In the genomic region with DNA sequence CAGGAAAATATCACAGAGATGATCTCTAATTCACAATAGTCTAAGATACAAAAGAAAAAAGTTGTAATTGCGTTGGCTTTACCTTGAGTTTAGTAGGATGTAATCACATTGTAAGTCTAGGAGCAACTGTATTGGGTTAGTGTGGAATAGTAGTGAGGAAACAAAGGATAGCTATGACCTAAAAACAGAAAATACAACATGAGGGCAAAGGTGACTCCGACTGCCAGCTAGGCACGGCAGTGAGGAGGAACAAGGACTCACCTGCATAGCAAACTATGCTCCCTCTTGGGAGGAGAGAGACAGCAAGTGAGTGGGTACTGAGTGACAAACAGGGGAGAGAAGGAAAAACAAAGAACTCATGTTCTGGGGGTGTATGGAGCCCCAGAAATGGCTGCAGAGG, we compare ENCODE assay signal across 24 mouse cellular contexts. TPM values are rescaled to one million over a fixed set of nuclear protein-coding genes. Genes with fewer than 3 reads are reported as not detected.
A peak's percentile ranks its signal among the peaks of the same experiment; 100 is the strongest.
DNase-seq lines count a peak whose midpoint lies in the region; ATAC-seq and TF ChIP-seq lines count a peak whose summit lies in the region.
"Had no signal": no experiment of that assay in that cellular context is flagged by ENCODE, and none has a peak within 500 bp of the region (broad histone marks: within the 10 kb centered on the region; RNA-seq: fewer than 3 reads in every experiment).

No protein-coding gene starts in this region.

- H3K4me2 ChIP-seq in liver, postnatal 0 days (ENCODE audit: low read depth, low read length): no peak overlapping the region
- no peak overlapping the region for H3K4me2 ChIP-seq in liver, embryonic 11.5 days
- H3K4me2 ChIP-seq in intestine, postnatal 0 days (replicated peaks; ENCODE audit: low read depth): no peak overlapping the region
- no peak overlapping the region for H3K4me2 ChIP-seq in midbrain, embryonic 13.5 days (replicated peaks)
- H3K4me2 ChIP-seq: embryonic facial prominence, embryonic 12.5 days; forebrain, embryonic 12.5 days had no signal

- no peak overlapping the region for H3K4me3 ChIP-seq in liver, adult 2 months (ENCODE audit: insufficient read depth, low read depth, low read length)
- H3K4me3 ChIP-seq in liver, postnatal 0 days (ENCODE audit: low read depth, low read length): no peak overlapping the region
- no peak overlapping the region for H3K4me3 ChIP-seq in liver, embryonic 11.5 days (ENCODE audit: low read depth, low read length)
- no peak overlapping the region for H3K4me3 ChIP-seq in intestine, postnatal 0 days (ENCODE audit: low read depth, low read length)
- no peak overlapping the region for H3K4me3 ChIP-seq in midbrain, embryonic 13.5 days (replicated peaks)
- H3K4me3 ChIP-seq: embryonic facial prominence, embryonic 10.5 days; embryonic facial prominence, embryonic 12.5 days; forebrain, embryonic 12.5 days had no signal

- no peaks in the 10 kb centered on the region for H3K9me3 ChIP-seq in liver, postnatal 0 days (ENCODE audit: low read length)
- H3K9me3 ChIP-seq in liver, embryonic 11.5 days (ENCODE audit: control insufficient read depth, low read length): no peaks in the 10 kb centered on the region
- no peaks in the 10 kb centered on the region for H3K9me3 ChIP-seq in intestine, postnatal 0 days (ENCODE audit: control insufficient read depth)
- no peaks in the 10 kb centered on the region for H3K9me3 ChIP-seq in midbrain, embryonic 13.5 days
- H3K9me3 ChIP-seq: embryonic facial prominence, embryonic 10.5 days; embryonic facial prominence, embryonic 12.5 days; forebrain, embryonic 12.5 days; G1E had no signal

- peaks cover 26% of the 10 kb centered on the region for H3K4me1 ChIP-seq in liver, adult 2 months (ENCODE audit: control insufficient read depth, insufficient read depth, low read length)
- H3K4me1 ChIP-seq in liver, postnatal 0 days (ENCODE audit: insufficient read depth): peaks cover 27% of the 10 kb centered on the region
- no peaks in the 10 kb centered on the region; the same call in 1 of the 2 replicates for H3K4me1 ChIP-seq in liver, embryonic 11.5 days (replicated peaks; ENCODE audit: control insufficient read depth, insufficient read depth, low read length)
- H3K4me1 ChIP-seq in intestine, postnatal 0 days (replicated peaks; ENCODE audit: control insufficient read depth, insufficient read depth, low read length): peaks cover 5% of the 10 kb centered on the region; the same call in 1 of the 2 replicates
- peaks cover 2% of the 10 kb centered on the region; the same call in 1 of the 2 replicates for H3K4me1 ChIP-seq in midbrain, embryonic 13.5 days (replicated peaks)
- H3K4me1 ChIP-seq: forebrain, embryonic 12.5 days had no signal

- no peak for TF ChIP-seq POLR2A in liver, adult 2 months (IDR thresholded peaks at IDR 0.05; ENCODE audit: extremely low read depth, insufficient read depth, low read length)

- no peak for TF ChIP-seq EP300 in liver, postnatal 0 days (IDR thresholded peaks at IDR 0.05; ENCODE audit: low read depth)

- H3K27ac ChIP-seq in liver, adult 2 months (replicated peaks; ENCODE audit: insufficient read depth, low read depth, low read length): peak overlapping the region; percentile 68
- peak overlapping the region; percentile 55 for H3K27ac ChIP-seq in liver, postnatal 0 days (ENCODE audit: low read depth)
- no peak overlapping the region for H3K27ac ChIP-seq in liver, embryonic 11.5 days (ENCODE audit: low read depth, low read length)
- H3K27ac ChIP-seq in intestine, postnatal 0 days (ENCODE audit: low read depth, low read length): no peak overlapping the region
- no peak overlapping the region for H3K27ac ChIP-seq in midbrain, embryonic 13.5 days
- H3K27ac ChIP-seq: embryonic facial prominence, embryonic 10.5 days; embryonic facial prominence, embryonic 12.5 days; forebrain, embryonic 12.5 days had no signal

- no peaks in the 10 kb centered on the region for H3K36me3 ChIP-seq in liver, adult 2 months (ENCODE audit: control insufficient read depth, insufficient read depth, low read length)
- no peaks in the 10 kb centered on the region for H3K36me3 ChIP-seq in liver, postnatal 0 days (replicated peaks; ENCODE audit: insufficient read depth, low read length)
- no peaks in the 10 kb centered on the region for H3K36me3 ChIP-seq in liver, embryonic 11.5 days (ENCODE audit: control insufficient read depth, insufficient read depth, low read length)
- H3K36me3 ChIP-seq in intestine, postnatal 0 days (ENCODE audit: control insufficient read depth, insufficient read depth): no peaks in the 10 kb centered on the region
- peaks cover 5% of the 10 kb centered on the region; the same call in 1 of the 2 replicates for H3K36me3 ChIP-seq in midbrain, embryonic 13.5 days
- H3K36me3 ChIP-seq: embryonic facial prominence, embryonic 12.5 days; forebrain, embryonic 12.5 days had no signal

- no peak overlapping the region for H3K9ac ChIP-seq in liver, adult 2 months (ENCODE audit: low read depth, low read length)
- no peak overlapping the region for H3K9ac ChIP-seq in liver, postnatal 0 days (replicated peaks)
- no peak overlapping the region for H3K9ac ChIP-seq in liver, embryonic 11.5 days (ENCODE audit: low read depth, low read length)
- no peak overlapping the region for H3K9ac ChIP-seq in intestine, postnatal 0 days (ENCODE audit: low read depth, low read length)
- no peak overlapping the region for H3K9ac ChIP-seq in midbrain, embryonic 13.5 days (replicated peaks)
- H3K9ac ChIP-seq: embryonic facial prominence, embryonic 12.5 days; forebrain, embryonic 12.5 days had no signal

- H3K79me2 ChIP-seq in liver, adult 2 months (ENCODE audit: control insufficient read depth, insufficient read depth, low read length): peaks cover 17% of the 10 kb centered on the region; the same call in 1 of the 2 replicates

- no peak for TF ChIP-seq CTCF in liver, adult 2 months (IDR thresholded peaks at IDR 0.05; ENCODE audit: low read depth, low read length)
- no peak for TF ChIP-seq CTCF in liver, postnatal 0 days (IDR thresholded peaks at IDR 0.05; ENCODE audit: low read depth)
- TF ChIP-seq CTCF in intestine, postnatal 0 days (IDR thresholded peaks at IDR 0.05; ENCODE audit: low read depth): no peak

- 42% methylated on average over 3 of the region's 3 CpGs for WGBS in liver, adult 2 months
- WGBS in liver, postnatal 0 days (ENCODE audit: insufficient replicate concordance): 75% methylated on average over 3 of the region's 3 CpGs
- WGBS in liver, embryonic 11.5 days: 84% methylated on average over 3 of the region's 3 CpGs
- WGBS in intestine, postnatal 0 days: 50% methylated on average over 3 of the region's 3 CpGs
- WGBS in midbrain, embryonic 13.5 days: 84% methylated on average over 3 of the region's 3 CpGs

- peak; percentile 66 for DNase-seq in liver, adult 2 months (ENCODE audit: extremely low read depth, low read depth, low spot score)
- no peak for DNase-seq in liver
- no peak for DNase-seq in liver, postnatal 0 days
- DNase-seq in liver, embryonic 11.5 days (ENCODE audit: low spot score): no peak
- peak; percentile 14 for DNase-seq in yolk sac, embryonic 10.5 days (ENCODE audit: low spot score)
- no peak for DNase-seq in thymus, adult 18-20 months
- DNase-seq: adrenal gland, adult 8-10 months; adrenal gland, postnatal 14 days; adrenal gland, postnatal 36 days; cerebellum, adult 11-12 months; cerebellum, adult 2 months; cerebellum, adult 9-10 months; cerebellum, postnatal 10 days; cerebellum, postnatal 25 days had no signal

- no peaks in the 10 kb centered on the region for H3K27me3 ChIP-seq in liver, adult 2 months (ENCODE audit: control insufficient read depth, insufficient read depth, low read length)
- no peaks in the 10 kb centered on the region for H3K27me3 ChIP-seq in liver, postnatal 0 days (ENCODE audit: insufficient read depth, low read length)
- no peaks in the 10 kb centered on the region for H3K27me3 ChIP-seq in liver, embryonic 11.5 days (replicated peaks; ENCODE audit: control insufficient read depth, insufficient read depth, low read length)
- no peaks in the 10 kb centered on the region for H3K27me3 ChIP-seq in intestine, postnatal 0 days (replicated peaks; ENCODE audit: control insufficient read depth, insufficient read depth, low read length)
- H3K27me3 ChIP-seq in midbrain, embryonic 13.5 days: no peaks in the 10 kb centered on the region
- H3K27me3 ChIP-seq: embryonic facial prominence, embryonic 12.5 days; forebrain, embryonic 12.5 days; Patski had no signal

- ATAC-seq in liver, postnatal 0 days: peak; percentile 55; the same call in 1 of the 2 replicates
- ATAC-seq in liver, embryonic 11.5 days (replicated peaks; ENCODE audit: low FRiP score): no peak
- ATAC-seq in intestine, postnatal 0 days: peak; percentile 43; the same call in 1 of the 2 replicates
- no peak for ATAC-seq in midbrain, embryonic 13.5 days
- ATAC-seq: activated CD4-positive, CD25-positive, alpha-beta regulatory T cell, adult 4 months; forebrain, embryonic 14.5 days; forebrain, embryonic 16.5 days; Patski had no signal

RNA-seq across cellular contexts. Expression of a gene that starts 21.0 kb away (rescaled TPM):
- total RNA-seq in liver, adult 2 months (2014; rRNA removed): 6.9 and 8.1 TPM in 2 replicates
- polyA plus RNA-seq in liver, adult 2 months (2012; rRNA removed): 4.9 and 7.9 TPM in 2 replicates
- polyA plus RNA-seq in liver, postnatal 0 days (2015; fragmentation: Nextera tagmentation; extraction: Ambion mirVana): 2.6 and 4.1 TPM in 2 replicates
- 7.3 and 8.3 TPM in 2 replicates for polyA plus RNA-seq in liver, embryonic 11.5 days (2014; fragmentation: Nextera tagmentation; extraction: Ambion mirVana)
- 4.0 and 4.6 TPM in 2 replicates for polyA plus RNA-seq in intestine, postnatal 0 days (2015; fragmentation: Nextera tagmentation; extraction: Ambion mirVana)
- 18.3 and 21.2 TPM in 2 replicates for polyA plus RNA-seq in midbrain, embryonic 13.5 days (2015; fragmentation: Nextera tagmentation; extraction: Ambion mirVana)

Comparison
In these comparisons a context has a peak if more than half of its experiments do, and no peak if none do; other contexts are left out.
1. DNase-seq: peak in liver, adult 2 months (single experiment) and yolk sac, embryonic 10.5 days (single experiment); none in liver (single experiment), liver, postnatal 0 days (single experiment), liver, embryonic 11.5 days (single experiment) and thymus, adult 18-20 months (0 of 2).
2. H3K27ac ChIP-seq: peak in liver, adult 2 months (single experiment) and liver, postnatal 0 days (single experiment); none in liver, embryonic 11.5 days (single experiment), intestine, postnatal 0 days (single experiment) and midbrain, embryonic 13.5 days (single experiment).
3. ATAC-seq: peak in liver, postnatal 0 days (single experiment) and intestine, postnatal 0 days (single experiment); none in liver, embryonic 11.5 days (single experiment) and midbrain, embryonic 13.5 days (single experiment).